Comparison of ENCODE assay signal across 8 mouse cellular contexts in the genomic region with DNA sequence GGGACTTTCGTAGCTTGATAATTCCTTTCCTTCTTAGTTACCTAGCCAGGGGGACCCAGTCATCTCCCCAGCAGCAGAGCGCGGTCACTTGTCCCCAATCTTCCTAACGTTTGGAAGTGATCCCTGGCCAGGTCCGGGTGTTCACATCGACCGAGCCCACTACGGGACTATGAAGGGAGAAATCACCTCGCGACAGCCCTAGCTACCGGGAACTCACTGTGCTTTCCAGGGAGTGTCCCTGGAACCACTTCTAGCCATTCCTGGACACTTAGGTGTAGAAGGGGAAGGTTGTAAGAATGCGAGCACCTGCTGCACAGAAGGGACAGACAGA. TPM values are rescaled to one million over a fixed set of nuclear protein-coding genes. Genes with fewer than 3 reads are reported as not detected.
DNase-seq lines count a peak whose midpoint lies in the region; ATAC-seq lines count a peak whose summit lies in the region.

No protein-coding gene starts in this region.

- peak overlapping the region; percentile 94 for H3K4me2 ChIP-seq in heart, embryonic 12.5 days
- peak overlapping the region; percentile 85 for H3K4me2 ChIP-seq in limb, embryonic 11.5 days (ENCODE audit: low read depth, severe bottlenecking)
- peak overlapping the region; percentile 80 for H3K4me2 ChIP-seq in midbrain, embryonic 15.5 days

- H3K4me3 ChIP-seq in heart, embryonic 12.5 days: peak overlapping the region; percentile 67
- peak overlapping the region; percentile 78 for H3K4me3 ChIP-seq in limb, embryonic 11.5 days (ENCODE audit: low read depth, low read length)
- H3K4me3 ChIP-seq in midbrain, embryonic 15.5 days: peak overlapping the region; percentile 66

- ATAC-seq in heart, embryonic 12.5 days (ENCODE audit: insufficient number of reproducible peaks, low FRiP score): no peak
- no peak for ATAC-seq in limb, embryonic 11.5 days (ENCODE audit: insufficient number of reproducible peaks, low FRiP score, low TSS enrichment, low read depth)
- ATAC-seq in midbrain, embryonic 15.5 days (replicated peaks): no peak
- no peak for ATAC-seq in monocyte, adult 5-6 weeks (replicated peaks; ENCODE audit: insufficient number of reproducible peaks, low FRiP score, low TSS enrichment, poor library complexity, severe bottlenecking)

- intact Hi-C loops in gastrocnemius, postnatal 36 days (cut with DNase I): loop anchor here (1.0 to 2.0 kb wide), 2 partner anchors 53 to 1863 kb away; no protein-coding TSS in a partner anchor

- peak; percentile 16 for DNase-seq in gastrocnemius, adult 18-20 months (ENCODE audit: low spot score)
- DNase-seq in gastrocnemius, postnatal 36 days: no peak
- peak; percentile 57 for DNase-seq in R1 (ENCODE audit: low read depth, low spot score)
- DNase-seq in limb, embryonic 11.5 days (ENCODE audit: low spot score): no peak
- DNase-seq in thymus, postnatal 10 days (ENCODE audit: low spot score in 2 of 2): no peak

- H3K4me1 ChIP-seq in heart, embryonic 12.5 days (replicated peaks): peaks cover 22% of the 10 kb centered on the region
- peaks cover 15% of the 10 kb centered on the region for H3K4me1 ChIP-seq in limb, embryonic 11.5 days (ENCODE audit: control insufficient read depth, insufficient read depth, low read length)
- peaks cover 37% of the 10 kb centered on the region for H3K4me1 ChIP-seq in midbrain, embryonic 15.5 days

- WGBS in heart, embryonic 12.5 days: 0% methylated on average over 12 of the region's 12 CpGs
- under 1% methylated on average over 12 of the region's 12 CpGs for WGBS in limb, embryonic 11.5 days
- WGBS in midbrain, embryonic 15.5 days: 0% methylated on average over 12 of the region's 12 CpGs

- H3K27ac ChIP-seq in heart, embryonic 12.5 days (ENCODE audit: poor library complexity, severe bottlenecking): no peak overlapping the region
- H3K27ac ChIP-seq in limb, embryonic 11.5 days (replicated peaks; ENCODE audit: low read depth, low read length): no peak overlapping the region; the same call in 1 of the 2 replicates
- H3K27ac ChIP-seq in midbrain, embryonic 15.5 days: peak overlapping the region; percentile 72

- peaks cover 9% of the 10 kb centered on the region for H3K27me3 ChIP-seq in heart, embryonic 12.5 days (replicated peaks)
- no peaks in the 10 kb centered on the region for H3K27me3 ChIP-seq in limb, embryonic 11.5 days (ENCODE audit: control insufficient read depth, insufficient read depth, low read length)
- H3K27me3 ChIP-seq in midbrain, embryonic 15.5 days (replicated peaks): no peaks in the 10 kb centered on the region

- peak overlapping the region; percentile 61 for H3K9ac ChIP-seq in heart, embryonic 12.5 days
- peak overlapping the region; percentile 56 for H3K9ac ChIP-seq in limb, embryonic 11.5 days (ENCODE audit: low read length)
- peak overlapping the region; percentile 58 for H3K9ac ChIP-seq in midbrain, embryonic 15.5 days

- H3K9me3 ChIP-seq in heart, embryonic 12.5 days (replicated peaks): no peaks in the 10 kb centered on the region
- H3K9me3 ChIP-seq in limb, embryonic 11.5 days (ENCODE audit: control insufficient read depth, low read length): no peaks in the 10 kb centered on the region
- no peaks in the 10 kb centered on the region for H3K9me3 ChIP-seq in midbrain, embryonic 15.5 days

- no peaks in the 10 kb centered on the region for H3K36me3 ChIP-seq in heart, embryonic 12.5 days
- H3K36me3 ChIP-seq in limb, embryonic 11.5 days (ENCODE audit: control insufficient read depth, insufficient read depth, low read length): no peaks in the 10 kb centered on the region
- no peaks in the 10 kb centered on the region for H3K36me3 ChIP-seq in midbrain, embryonic 15.5 days (replicated peaks)

RNA-seq across cellular contexts. Expression of gene Epha4, which starts 0.7 kb away (rescaled TPM):
- total RNA-seq in gastrocnemius, adult 18-20 months (2021): 1 to 10 TPM; 1.2 to 2.1 TPM
- total RNA-seq in gastrocnemius, postnatal 36 days (2021): 1 to 10 TPM; 1.5 to 2.0 TPM
- 6.2 and 6.9 TPM in 2 replicates for polyA plus RNA-seq in heart, embryonic 12.5 days (2016; fragmentation: Nextera tagmentation; extraction: Ambion mirVana)
- polyA plus RNA-seq in limb, embryonic 11.5 days (2014; fragmentation: Nextera tagmentation; extraction: Ambion mirVana): 41.9 and 52.3 TPM in 2 replicates
- 33.0 and 38.5 TPM in 2 replicates for polyA plus RNA-seq in midbrain, embryonic 15.5 days (2015; fragmentation: Nextera tagmentation; extraction: Ambion mirVana)
- 8.4 to 15.1 TPM (median 10.3 TPM) in 3 replicates for total RNA-seq in monocyte, adult 5-6 weeks (2017)

Comparison
In these comparisons a context has a peak if more than half of its experiments do, and no peak if none do; other contexts are left out.
1. DNase-seq: peak in gastrocnemius, adult 18-20 months (single experiment) and R1 (single experiment); none in gastrocnemius, postnatal 36 days (0 of 2), limb, embryonic 11.5 days (single experiment) and thymus, postnatal 10 days (0 of 2).
2. Peak in every context shown above with its lines, with median percentiles within 50 percentile points of each other: H3K4me2 ChIP-seq, H3K4me3 ChIP-seq and H3K9ac ChIP-seq.